Mouse (Mus musculus) ZHBTc4 (cell line): Measurements from ENCODE around the gene Ripor2.
A peak's percentile ranks its signal among the peaks of the same experiment; 100 is the strongest.

Experiments
- DNase-seq: peaks from one replicate; pipeline ENCODE4 v3.0.0-alpha.2; 2011; ENCODE audit warnings: low read depth, low spot score

The Ripor2 gene

DNA sequence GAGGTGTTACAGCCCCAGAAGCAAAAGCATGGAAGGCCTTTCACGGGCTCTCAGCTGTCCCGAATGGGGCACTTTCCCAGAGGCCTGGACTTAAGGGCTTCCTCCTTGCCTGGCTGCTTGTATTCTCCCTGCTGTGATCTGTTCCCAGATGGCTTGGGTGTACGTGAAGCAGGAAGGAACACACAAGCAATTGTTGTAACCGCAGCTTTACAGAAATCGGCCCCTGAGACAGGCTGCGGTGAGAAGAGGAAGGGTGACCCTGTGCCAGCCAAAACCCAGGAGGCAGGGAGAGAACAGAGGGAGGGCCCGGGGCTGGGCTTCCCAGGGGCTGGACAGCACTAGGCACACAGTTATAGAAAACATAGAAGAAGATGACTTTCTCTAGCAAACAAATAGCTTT, 129.0 kb downstream of the Ripor2 start:
- DNase-seq, result no peak

DNA sequence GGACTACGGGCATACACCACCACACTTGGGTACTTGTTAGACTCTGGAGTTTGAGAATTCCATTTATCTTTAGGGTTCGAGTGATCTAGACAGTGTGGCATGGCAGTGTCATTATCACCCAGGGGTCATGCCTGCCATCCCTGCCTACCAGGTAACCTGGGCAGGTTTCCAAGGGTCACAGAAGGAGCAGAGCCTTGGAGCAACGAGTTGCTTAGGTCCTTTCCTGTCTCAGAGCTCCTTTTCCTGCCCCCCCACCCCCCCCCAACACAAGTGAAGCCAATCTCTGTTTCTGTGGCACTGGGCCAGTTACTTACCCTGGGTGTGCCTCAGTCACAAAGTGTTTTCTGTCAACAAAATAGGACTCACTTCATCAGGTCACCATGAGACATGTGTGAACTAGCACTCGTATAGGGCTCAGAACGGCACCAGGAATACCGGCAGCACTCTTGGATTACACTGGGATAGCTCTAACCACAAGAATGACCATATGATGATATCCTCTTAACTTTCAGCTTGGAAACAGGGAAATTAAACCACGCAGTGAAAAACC, 130.7 kb downstream of the Ripor2 start:
- DNase-seq, result no peak

GRCm38 (mm10) chr13:24713434-24714000, 131.5 kb downstream of the Ripor2 start:
- DNase-seq, result peak; percentile 91

DNA sequence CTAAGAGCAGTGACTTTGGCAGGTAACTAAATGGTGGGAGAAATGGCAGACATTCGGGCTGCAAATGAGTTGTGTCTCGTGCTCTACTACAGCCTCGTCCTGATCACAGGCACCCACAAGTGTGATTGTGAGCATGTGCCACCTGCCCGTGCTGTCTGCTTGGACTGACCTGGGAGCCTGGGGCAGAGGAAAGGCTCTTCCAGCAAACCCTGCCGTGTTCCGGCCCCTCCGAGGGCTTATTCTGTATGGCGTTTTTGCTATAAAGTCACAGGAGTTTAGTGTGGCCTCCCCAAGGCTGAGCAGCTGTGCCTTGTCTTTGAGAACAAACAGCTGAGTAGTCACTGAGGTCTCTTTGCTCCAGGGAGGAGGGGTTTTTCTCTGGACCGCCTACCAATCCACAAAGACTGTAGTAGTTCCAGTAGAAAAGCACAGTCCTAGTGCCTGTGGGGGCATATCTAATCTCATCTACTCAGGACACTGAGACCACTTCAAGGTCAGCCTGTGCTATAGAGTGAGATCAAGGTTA, 132.4 kb downstream of the Ripor2 start:
- no peak for DNase-seq

- no peak for DNase-seq
Observed at GRCm38 (mm10) chr13:24715601-24716000, 133.6 kb downstream of the Ripor2 start.

DNA sequence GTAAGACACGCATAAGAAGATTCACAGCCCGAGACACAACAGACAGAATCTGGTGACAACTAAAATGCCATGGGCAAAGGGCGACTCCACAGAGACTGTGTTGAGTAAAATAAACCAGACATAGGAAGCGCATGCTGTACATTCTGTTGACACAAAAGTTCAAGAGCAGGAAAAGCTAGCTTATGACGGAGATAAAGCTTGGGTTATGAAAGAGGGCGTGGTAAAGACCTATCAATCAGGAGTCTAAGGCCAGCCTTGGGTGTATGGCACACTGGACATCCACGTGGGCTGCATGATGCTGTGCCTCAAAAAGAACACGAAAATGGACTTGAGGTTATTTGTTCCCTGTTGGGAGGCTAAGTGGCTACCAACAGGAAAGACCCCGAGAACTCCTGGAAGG, 134.5 kb downstream of the Ripor2 start:
- no peak for DNase-seq

GRCm38 (mm10) chr13:24717677-24718076, 135.7 kb downstream of the Ripor2 start:
- no peak for DNase-seq

DNA sequence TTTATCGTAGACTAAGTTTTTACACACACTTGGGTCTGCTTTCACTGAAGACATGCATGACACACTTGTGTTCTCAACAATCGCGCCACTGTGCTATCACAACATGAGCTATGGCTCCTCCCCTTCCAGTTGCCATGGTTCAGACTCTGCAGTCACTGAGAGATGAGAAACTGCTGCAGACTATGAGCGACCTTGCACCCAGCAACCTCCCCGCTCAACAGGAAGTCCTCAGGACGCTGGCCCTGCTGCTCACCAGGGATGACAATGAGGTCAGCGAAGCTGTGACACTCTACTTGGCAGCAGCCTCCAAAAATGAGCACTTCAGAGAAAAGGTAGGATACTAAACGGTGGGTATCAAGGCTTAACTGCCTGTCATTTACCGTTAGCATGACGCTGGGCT, 139.5 kb downstream of the Ripor2 start:
- DNase-seq, result no peak

DNA sequence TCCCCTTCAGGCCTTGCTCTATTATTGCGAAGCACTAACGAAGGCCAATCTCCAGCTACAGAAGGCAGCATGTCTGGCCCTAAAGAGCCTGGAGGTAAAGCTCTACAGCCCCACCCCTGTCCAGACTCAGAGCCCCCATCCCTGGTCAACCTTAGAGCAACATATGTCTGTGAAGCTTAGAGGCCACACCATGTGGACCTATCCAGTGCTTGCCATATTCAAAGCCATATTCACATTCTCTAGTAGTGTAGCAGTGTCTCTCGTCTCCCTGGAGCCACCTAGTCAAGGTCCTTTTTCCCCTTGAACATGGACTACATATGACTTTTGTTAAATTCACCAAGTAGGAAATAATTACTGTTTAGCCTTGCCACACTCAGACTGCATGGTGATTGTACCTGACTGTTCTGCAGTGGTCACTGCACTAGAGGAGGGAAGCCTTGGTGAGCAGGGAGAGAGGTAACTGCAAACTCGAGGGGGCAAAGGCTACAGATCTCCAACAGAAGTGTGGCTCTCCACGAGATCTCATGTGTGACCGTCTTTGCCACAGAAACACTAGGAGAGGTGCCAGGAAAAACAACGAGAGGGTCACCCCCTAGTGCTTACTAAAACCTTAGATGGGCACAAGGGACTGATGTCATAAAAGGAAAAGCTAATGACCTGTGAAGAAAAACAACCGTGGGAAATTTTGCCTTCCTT, 141.9 kb downstream of the Ripor2 start:
- no peak for DNase-seq

- no peak for DNase-seq
Observed at GRCm38 (mm10) chr13:24724395-24724759, 142.4 kb downstream of the Ripor2 start.

DNA sequence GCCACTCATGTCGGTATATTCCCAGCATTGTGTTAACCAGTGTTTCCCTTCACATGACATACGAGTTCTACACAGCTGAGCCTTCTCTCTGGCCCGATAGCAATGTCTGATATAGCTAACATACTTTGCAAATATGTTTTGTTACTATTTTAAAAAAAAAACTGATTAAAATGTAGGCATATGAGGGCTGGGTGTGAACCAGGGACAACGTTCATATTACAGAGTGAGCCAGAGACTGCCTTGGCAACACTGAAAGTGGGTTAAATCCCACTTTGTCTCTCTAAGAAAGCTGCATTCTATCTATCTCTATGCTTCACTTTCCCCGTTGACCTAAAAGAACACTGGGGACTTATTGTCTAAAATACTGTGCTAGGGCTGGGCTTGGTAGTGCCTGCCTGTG, 147.1 kb downstream of the Ripor2 start:
- no peak for DNase-seq

DNA sequence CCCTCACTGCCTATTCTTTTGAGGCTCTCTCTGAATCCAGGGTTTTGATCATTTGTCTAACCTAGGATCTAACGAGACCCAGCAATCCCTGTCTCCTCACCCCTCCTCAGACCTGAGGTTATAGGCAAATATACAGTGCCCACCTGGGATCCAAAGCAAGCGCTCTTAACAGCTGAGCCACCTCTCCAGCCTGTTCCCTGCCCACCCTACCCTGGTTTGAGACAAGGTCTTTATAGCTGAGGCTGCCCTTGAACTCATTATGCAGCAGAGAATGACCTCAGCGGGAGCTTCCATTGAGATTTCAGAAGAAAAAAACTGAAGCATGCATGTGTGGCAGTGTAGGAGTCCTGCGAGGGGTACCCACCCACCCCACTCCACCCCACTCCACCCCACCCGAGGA, 152.5 kb downstream of the Ripor2 start:
- DNase-seq, result no peak

GRCm38 (mm10) chr13:24735608-24736131, 153.7 kb downstream of the Ripor2 start:
- DNase-seq, result no peak

GRCm38 (mm10) chr13:24741028-24741427, 159.0 kb downstream of the Ripor2 start, which contains the start of gene Armh2:
Gene Armh2 (plus strand): TSS chr13:24741232.
- no peak for DNase-seq

DNA sequence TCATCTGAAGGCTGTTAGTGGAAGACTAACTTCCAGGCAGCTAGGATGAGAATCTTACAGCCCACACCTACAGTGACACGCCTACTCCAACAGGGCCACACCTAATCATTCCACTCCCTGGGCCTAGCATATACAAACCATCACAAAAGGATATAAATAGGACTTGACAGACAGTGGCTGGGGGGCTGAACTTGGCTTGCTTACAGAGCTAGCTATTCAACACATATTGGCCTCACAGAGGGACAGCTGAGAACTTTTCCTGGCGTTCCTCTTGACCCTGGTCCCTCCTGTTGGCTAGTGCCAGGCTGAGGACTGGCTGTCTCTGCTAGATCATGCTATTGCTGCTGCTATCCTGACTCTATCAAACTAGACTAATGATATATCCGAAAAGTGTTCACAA, 165.8 kb downstream of the Ripor2 start:
- peak; percentile 42 for DNase-seq

- no peak for DNase-seq
Observed at GRCm38 (mm10) chr13:24750807-24751206, 168.8 kb downstream of the Ripor2 start.

- no peak for DNase-seq
Observed at GRCm38 (mm10) chr13:24751396-24751795, 169.4 kb downstream of the Ripor2 start.

DNA sequence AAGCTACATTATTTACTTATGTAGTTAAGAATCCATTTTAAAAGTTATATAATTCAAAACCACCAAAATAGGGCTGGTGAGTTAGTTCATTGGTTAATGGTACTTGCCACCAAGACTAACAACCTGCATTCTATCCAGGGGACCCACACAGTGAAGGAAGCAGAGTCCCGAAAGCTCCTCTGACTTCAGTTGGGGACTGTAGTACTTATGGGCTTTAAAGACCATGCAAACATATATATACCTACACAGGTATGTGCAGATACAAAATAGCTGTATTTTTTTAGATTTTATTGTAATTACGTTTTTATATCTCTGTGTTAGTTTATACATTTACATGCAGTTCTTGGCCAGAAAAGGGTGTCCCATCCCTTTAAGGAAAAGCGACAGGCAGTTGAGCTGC, 174.8 kb downstream of the Ripor2 start:
- DNase-seq, result no peak

GRCm38 (mm10) chr13:24757820-24758564, 176.0 kb downstream of the Ripor2 start:
- no peak for DNase-seq

- DNase-seq, result no peak
Observed at GRCm38 (mm10) chr13:24759451-24759850, 177.5 kb downstream of the Ripor2 start.

- DNase-seq, result no peak
Observed at GRCm38 (mm10) chr13:24760351-24760870, 178.4 kb downstream of the Ripor2 start.

DNA sequence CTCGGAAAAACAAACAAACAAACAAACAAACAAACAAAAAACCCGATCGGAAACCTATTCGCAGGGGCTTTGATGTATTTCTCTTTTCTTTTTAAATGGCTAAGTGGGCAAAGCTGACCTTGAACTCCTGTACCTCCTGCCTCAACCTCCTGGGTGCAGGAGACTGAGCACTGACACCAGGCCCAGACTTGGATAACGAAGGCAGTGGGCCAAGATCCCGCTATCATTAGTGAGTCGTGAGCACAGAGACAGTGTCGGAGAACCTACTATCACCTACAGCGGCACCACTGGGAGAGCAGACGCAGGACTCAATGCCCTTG, 179.1 kb downstream of the Ripor2 start:
- DNase-seq, result no peak
